Mouse (Mus musculus): ENCODE measurements around the gene Cd52. TPM values are rescaled to one million over a fixed set of nuclear protein-coding genes. Genes with fewer than 3 reads are reported as not detected.
"Not testable (repeated sequence)": the region's sequence is repeated elsewhere in the genome, so short reads cannot be mapped to it uniquely, and the experiment has no call there.

Cd52 gene
- 13.1 and 14.2 TPM in 2 replicates for polyA plus RNA-seq (2014; fragmentation: Nextera tagmentation; extraction: Ambion mirVana)

DNA sequence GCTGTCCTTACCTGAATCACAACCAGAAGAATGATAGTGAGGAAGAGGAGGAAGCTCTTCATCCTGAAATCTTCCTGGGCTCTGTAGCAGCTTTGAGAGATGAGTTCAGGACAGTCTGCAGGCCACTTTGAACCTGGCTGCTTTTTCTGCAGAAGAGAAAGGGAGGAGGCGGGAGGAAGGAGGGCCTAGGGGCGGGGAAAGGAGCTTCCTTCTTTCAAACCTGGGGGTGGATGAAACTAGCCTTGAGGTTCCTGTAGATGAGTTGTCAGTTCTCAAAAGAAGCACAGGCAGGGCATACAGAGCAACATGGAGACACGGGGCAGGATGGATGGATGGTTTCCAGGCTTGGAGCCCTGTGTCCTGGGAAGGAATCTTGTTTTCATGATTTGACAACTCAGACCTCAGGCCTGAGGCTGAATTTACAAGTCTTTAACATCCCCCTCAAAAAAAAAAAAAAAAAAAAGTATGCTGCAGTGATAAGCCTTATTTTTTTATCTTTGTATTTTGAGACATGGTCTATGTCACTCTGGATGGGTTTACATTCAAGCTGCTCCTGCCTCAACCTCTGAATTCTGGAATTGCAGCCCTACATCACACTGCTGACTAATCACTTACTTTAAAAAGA lies at the start of gene Cd52:
Gene Cd52, minus strand, starts transcription at position 160 of the 625 bp plus-strand sequence.
- no peak within 1 kb of the TSS for H3K9ac ChIP-seq
- H3K4me1 ChIP-seq (ENCODE audit: insufficient read depth), result no peaks in the 10 kb centered on the region
- no peak for TF ChIP-seq CTCF (IDR thresholded peaks at IDR 0.05; ENCODE audit: low read depth)
- H3K36me3 ChIP-seq (ENCODE audit: insufficient read depth), result no peaks in the 10 kb centered on the region
- H3K27ac ChIP-seq (ENCODE audit: low read depth), result no peak within 1 kb of the TSS
- ATAC-seq (ENCODE audit: insufficient read depth) (no peak), DNase-seq (no peak)
- H3K27me3 ChIP-seq (ENCODE audit: insufficient read depth, low read length), result no peaks in the 10 kb centered on the region
- H3K9me3 ChIP-seq (ENCODE audit: low read depth, low read length), result no peaks in the 10 kb centered on the region
- H3K4me3 ChIP-seq (ENCODE audit: low read depth, low read length), result no peak within 1 kb of the TSS
- no peak within 1 kb of the TSS for H3K4me2 ChIP-seq
- 43% methylated on average over 3 of the region's 3 CpGs for WGBS

DNA sequence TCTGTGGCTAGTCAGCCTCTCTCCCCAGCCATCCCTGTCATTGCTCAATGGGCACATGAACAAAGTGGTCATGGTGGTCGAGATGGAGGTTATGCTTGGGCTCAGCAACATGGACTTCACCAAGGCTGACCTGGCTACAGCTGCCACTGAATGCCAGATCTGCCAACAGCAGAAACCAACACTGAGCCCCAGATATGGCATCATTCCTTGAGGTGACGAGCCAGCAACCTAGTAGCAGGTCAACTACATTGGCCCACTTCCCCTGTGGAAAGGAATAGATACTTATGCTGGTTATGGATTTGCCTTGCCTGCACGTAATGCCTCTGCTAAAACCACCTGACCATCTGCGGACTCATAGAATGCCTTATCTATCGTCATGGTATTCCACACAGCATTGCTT lies 49.4 kb upstream of the Cd52 start:
- H3K27ac ChIP-seq (ENCODE audit: low read depth); DNase-seq; H3K4me2 ChIP-seq; H3K4me1 ChIP-seq (ENCODE audit: insufficient read depth); H3K4me3 ChIP-seq (ENCODE audit: low read depth, low read length); H3K27me3 ChIP-seq (ENCODE audit: insufficient read depth, low read length); H3K9me3 ChIP-seq (ENCODE audit: low read depth, low read length); H3K9ac ChIP-seq; ATAC-seq (ENCODE audit: insufficient read depth): not testable (repeated sequence)
- peaks cover 14% of the 10 kb centered on the region; the same call in 1 of the 2 replicates for H3K36me3 ChIP-seq (ENCODE audit: insufficient read depth)
- 93% methylated on average over 5 of the region's 5 CpGs for WGBS

DNA sequence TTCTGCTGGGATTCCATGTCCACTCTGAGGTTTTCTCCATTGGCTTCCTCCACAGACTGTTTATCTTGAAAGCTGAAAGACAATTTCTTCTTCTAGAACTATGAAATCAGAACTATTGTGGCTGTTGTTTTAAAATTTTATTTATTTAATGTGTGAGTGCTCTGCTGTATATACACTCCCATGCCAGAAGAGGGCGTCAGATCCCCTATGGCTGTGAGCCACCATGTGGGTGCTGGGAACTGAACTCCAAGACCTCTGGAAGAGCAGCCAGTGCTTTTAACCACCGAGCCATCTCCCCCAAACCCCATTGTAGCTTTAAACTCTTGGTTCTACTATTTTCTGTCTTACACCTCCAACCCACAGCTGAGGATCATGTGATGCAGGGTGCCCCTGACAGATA lies 44.0 kb upstream of the Cd52 start:
- DNase-seq (no peak), ATAC-seq (ENCODE audit: insufficient read depth) (no peak)
- no peak overlapping the region for H3K9ac ChIP-seq
- H3K27ac ChIP-seq (ENCODE audit: low read depth), result no peak overlapping the region
- 0 out of 2 replicates have a peak, but pooled peaks cover 4% of the 10 kb centered on the region for H3K36me3 ChIP-seq (ENCODE audit: insufficient read depth)
- no peak for TF ChIP-seq CTCF (IDR thresholded peaks at IDR 0.05; ENCODE audit: low read depth)
- WGBS, result 78% methylated on average over 2 of the region's 2 CpGs
- no peak overlapping the region for H3K4me2 ChIP-seq
- H3K9me3 ChIP-seq (ENCODE audit: low read depth, low read length), result no peaks in the 10 kb centered on the region
- H3K4me1 ChIP-seq (ENCODE audit: insufficient read depth), result no peaks in the 10 kb centered on the region
- no peaks in the 10 kb centered on the region for H3K27me3 ChIP-seq (ENCODE audit: insufficient read depth, low read length)
- no peak overlapping the region for H3K4me3 ChIP-seq (ENCODE audit: low read depth, low read length)

DNA sequence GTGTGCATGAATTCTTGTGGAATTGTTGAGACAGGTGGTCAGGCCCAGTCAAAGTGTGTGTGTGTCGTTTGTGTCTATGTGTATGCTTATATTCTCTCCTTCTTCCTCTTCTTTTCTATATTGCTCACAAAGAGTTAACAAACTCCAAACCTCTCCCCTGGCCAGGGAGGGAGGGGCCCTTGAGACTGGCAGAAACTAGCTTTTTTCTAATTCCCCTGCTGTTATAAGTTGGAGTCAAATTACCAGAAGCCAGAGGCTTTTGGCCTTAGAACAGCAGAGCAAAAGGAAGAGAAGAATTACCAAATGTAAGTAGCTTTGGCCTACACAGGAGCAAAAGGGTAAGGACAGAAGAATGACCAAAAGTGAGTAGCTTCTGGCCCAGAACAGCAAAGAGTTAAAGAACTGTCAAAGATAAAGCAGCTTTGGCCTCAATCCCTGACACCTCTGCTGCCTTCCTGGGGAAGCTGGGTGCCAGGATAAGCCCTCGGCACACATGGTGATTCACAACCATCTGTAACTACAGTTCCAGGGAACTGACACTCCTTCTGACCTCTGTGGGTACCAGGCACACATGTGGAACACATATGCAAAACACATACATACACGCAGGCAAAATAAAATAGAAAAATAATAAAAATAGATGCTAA lies 41.5 kb upstream of the Cd52 start:
- Histone ChIP-seq H3K9ac (no peak overlapping the region), H3K9me3 (ENCODE audit: low read depth, low read length) (no peaks in the 10 kb centered on the region), H3K4me2 (no peak overlapping the region), H3K27ac (ENCODE audit: low read depth) (no peak overlapping the region), H3K36me3 (ENCODE audit: insufficient read depth) (peaks cover 7% of the 10 kb centered on the region; the same call in 1 of the 2 replicates), H3K27me3 (ENCODE audit: insufficient read depth, low read length) (no peaks in the 10 kb centered on the region), H3K4me1 (ENCODE audit: insufficient read depth) (no peaks in the 10 kb centered on the region), H3K4me3 (ENCODE audit: low read depth, low read length) (no peak overlapping the region)
- WGBS, result 39% methylated on average over 3 of the region's 3 CpGs
- DNase-seq (no peak), ATAC-seq (ENCODE audit: insufficient read depth) (no peak)
- no peak for TF ChIP-seq CTCF (IDR thresholded peaks at IDR 0.05; ENCODE audit: low read depth)

DNA sequence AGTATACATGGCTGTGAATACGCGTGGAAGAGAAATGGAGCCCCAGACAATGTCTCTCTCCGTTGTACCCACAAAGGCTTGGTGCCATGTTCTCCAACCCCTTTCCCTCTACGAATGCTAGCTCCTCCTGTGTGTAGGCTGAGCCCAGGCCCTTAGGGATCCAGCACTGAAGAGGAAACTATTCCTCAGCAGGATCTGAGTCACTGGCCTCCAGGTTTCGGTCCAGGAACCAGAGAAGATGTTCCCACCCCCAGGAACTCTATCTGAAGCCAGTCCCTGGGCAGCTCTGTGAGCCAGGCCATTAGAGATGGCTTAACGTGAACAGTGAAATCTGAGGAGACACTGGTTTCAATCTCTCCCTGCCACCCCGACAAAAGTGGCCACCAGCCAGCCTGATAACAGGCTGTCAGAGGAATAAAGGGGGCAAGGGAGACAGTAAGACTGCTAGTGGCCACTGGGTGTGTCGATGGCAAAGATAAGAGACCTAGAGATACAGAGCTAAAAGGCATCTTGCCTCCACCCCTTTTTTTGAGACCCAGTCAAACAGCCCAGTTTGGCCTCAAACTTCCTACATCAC lies 37.7 kb upstream of the Cd52 start:
- no peak for ATAC-seq (ENCODE audit: insufficient read depth)

DNA sequence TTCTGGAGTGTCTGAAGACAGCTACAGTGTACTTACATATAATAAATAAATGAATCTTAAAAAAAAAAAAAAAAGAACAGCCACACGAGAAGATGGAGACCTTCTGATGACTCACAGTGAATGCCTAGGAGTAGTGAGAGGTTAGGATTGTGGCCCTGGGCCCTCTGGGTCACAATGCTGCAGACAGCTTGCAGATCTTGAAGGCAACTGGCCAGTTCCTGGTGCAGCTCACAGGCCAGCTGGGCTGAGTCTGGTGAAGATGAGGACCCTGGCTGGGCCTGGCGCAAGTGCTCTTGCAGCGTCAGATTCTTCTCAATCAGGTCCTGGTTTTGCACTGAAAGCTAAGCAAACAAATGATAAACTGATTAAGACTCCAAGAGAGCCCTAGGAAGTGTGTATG lies 37.2 kb upstream of the Cd52 start:
- Histone ChIP-seq H3K9ac (no peak overlapping the region), H3K27me3 (ENCODE audit: insufficient read depth, low read length) (no peaks in the 10 kb centered on the region), H3K4me1 (ENCODE audit: insufficient read depth) (peaks cover 3% of the 10 kb centered on the region; the same call in 1 of the 2 replicates), H3K36me3 (ENCODE audit: insufficient read depth) (peaks cover 13% of the 10 kb centered on the region; the same call in 1 of the 2 replicates), H3K27ac (ENCODE audit: low read depth) (no peak overlapping the region), H3K4me2 (no peak overlapping the region), H3K9me3 (ENCODE audit: low read depth, low read length) (no peaks in the 10 kb centered on the region), H3K4me3 (ENCODE audit: low read depth, low read length) (no peak overlapping the region)
- ATAC-seq (ENCODE audit: insufficient read depth), result no peak
- TF ChIP-seq CTCF (IDR thresholded peaks at IDR 0.05; ENCODE audit: low read depth), result no peak
- 59% methylated on average over 3 of the region's 3 CpGs for WGBS
- no peak for DNase-seq

More for the DNA sequence above, 37.7 kb upstream of the Cd52 start:
- DNase-seq, result no peak
- H3K36me3 ChIP-seq (ENCODE audit: insufficient read depth), result peaks cover 17% of the 10 kb centered on the region; the same call in 1 of the 2 replicates
- no peaks in the 10 kb centered on the region; the same call in 1 of the 2 replicates for H3K4me1 ChIP-seq (ENCODE audit: insufficient read depth)
- 62% methylated on average over 8 of the region's 8 CpGs for WGBS
- no peaks in the 10 kb centered on the region for H3K27me3 ChIP-seq (ENCODE audit: insufficient read depth, low read length)
- H3K4me2 ChIP-seq, result no peak overlapping the region
- no peak overlapping the region for H3K4me3 ChIP-seq (ENCODE audit: low read depth, low read length)
- H3K27ac ChIP-seq (ENCODE audit: low read depth), result no peak overlapping the region
- no peaks in the 10 kb centered on the region for H3K9me3 ChIP-seq (ENCODE audit: low read depth, low read length)
- H3K9ac ChIP-seq, result no peak overlapping the region
- no peak for TF ChIP-seq CTCF (IDR thresholded peaks at IDR 0.05; ENCODE audit: low read depth)

DNA sequence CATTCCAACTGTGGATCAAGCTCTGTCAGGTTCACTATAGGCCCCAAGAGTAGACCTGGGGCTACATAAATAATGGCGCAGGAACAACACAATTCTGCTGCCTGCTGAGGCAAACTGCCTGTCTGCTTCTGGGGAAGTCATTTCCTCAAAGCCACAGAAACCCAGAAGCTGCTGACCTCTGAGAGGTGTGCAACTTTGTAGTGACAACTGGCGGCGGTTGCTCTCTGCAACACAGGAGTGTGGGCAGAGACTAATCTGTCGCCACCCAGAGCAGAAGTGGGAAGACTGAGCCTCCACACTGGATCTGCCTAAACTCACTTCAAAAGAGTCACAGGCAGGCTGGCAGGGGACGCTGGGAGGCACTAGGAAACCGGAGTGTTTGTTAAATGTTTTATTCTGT lies 34.6 kb upstream of the Cd52 start:
- H3K9me3 ChIP-seq (ENCODE audit: low read depth, low read length), result no peaks in the 10 kb centered on the region
- peak overlapping the region; percentile 72 for H3K9ac ChIP-seq
- no peaks in the 10 kb centered on the region for H3K27me3 ChIP-seq (ENCODE audit: insufficient read depth, low read length)
- WGBS, result 36% methylated on average over 6 of the region's 6 CpGs
- H3K36me3 ChIP-seq (ENCODE audit: insufficient read depth), result peaks cover 22% of the 10 kb centered on the region; the same call in 1 of the 2 replicates
- peaks cover 4% of the 10 kb centered on the region; the same call in 1 of the 2 replicates for H3K4me1 ChIP-seq (ENCODE audit: insufficient read depth)
- ATAC-seq (ENCODE audit: insufficient read depth), result no peak
- no peak for DNase-seq
- H3K4me2 ChIP-seq, result peak overlapping the region; percentile 84
- TF ChIP-seq CTCF (IDR thresholded peaks at IDR 0.05; ENCODE audit: low read depth), result no peak
- peak overlapping the region; percentile 68 for H3K4me3 ChIP-seq (ENCODE audit: low read depth, low read length)
- peak overlapping the region; percentile 93 for H3K27ac ChIP-seq (ENCODE audit: low read depth)

All from lung, embryonic 14.5 days (tissue).